Mouse (Mus musculus) thymus, postnatal 4 days (tissue): ENCODE measurements around the gene Mmp25.

Experiments
- DNase-seq: peaks from one replicate; pipeline ENCODE4 v3.0.0; 2021

The Mmp25 gene

DNA sequence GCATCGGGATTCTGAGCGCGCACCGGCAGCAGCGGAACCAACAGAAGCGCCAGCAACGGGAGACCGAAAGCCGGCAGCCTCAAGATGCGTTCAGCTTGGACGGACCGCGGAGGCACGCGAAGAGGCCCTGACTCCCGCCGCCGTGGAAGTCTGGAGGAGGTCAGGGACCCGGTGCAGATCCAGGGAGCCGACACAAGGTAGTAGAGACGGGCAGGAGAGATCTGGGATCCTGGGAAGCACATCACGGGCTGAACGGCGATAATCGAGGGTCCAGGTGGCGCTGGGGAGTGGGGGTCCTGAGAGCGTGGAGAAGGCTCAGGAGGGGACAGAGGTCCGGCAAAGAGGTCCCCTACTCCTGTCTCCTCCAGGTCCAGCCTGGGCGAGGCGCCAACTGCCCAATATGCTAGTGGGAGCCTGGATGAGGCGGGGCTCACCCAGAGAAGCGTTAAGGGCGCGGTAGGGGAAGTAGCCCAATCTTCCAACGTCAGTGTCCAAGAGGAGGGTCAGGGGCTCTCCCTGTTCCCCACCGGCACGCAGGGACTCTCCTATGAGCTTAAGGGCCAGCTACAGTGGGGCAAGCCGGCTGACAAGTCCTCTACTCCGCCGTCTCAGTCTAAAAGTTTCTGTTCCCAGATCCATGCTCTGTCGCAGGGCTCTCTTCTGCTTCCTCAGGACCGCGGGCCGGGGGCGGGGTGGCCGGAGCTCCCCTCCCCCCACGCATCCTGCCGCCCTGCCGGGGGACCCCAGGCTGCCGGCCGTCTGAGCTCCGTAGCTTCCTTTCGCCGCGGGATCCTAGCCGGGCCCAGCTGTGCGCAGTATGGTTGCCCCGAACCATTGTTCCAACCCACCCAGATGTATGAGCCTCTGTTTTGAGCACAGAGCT is at the start of gene Mmp25:
Mmp25 (minus strand) TSS at position 665 of the 883 bp plus-strand sequence.
- DNase-seq = no peak

DNA sequence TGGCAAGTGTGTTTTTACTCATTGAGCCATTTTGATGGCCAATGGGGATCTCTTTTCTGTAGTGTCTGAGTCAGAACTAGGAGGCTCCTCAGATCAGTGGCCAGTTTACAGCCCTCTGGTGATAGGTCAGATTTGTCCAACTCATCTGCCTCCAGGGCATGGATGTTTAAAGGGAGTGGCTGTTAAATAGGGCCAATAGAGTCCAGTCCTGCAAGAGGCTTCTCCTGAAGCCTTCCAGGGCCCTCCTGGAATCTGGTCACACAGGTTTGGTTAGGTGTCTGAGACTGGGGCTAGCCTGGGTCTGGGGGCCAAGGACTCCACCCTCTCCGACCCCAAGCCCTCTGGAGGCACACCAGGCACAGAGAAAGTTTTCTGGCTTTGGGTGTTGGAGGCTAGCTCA is 49.4 kb upstream of the Mmp25 start:
- no peak for DNase-seq

DNA sequence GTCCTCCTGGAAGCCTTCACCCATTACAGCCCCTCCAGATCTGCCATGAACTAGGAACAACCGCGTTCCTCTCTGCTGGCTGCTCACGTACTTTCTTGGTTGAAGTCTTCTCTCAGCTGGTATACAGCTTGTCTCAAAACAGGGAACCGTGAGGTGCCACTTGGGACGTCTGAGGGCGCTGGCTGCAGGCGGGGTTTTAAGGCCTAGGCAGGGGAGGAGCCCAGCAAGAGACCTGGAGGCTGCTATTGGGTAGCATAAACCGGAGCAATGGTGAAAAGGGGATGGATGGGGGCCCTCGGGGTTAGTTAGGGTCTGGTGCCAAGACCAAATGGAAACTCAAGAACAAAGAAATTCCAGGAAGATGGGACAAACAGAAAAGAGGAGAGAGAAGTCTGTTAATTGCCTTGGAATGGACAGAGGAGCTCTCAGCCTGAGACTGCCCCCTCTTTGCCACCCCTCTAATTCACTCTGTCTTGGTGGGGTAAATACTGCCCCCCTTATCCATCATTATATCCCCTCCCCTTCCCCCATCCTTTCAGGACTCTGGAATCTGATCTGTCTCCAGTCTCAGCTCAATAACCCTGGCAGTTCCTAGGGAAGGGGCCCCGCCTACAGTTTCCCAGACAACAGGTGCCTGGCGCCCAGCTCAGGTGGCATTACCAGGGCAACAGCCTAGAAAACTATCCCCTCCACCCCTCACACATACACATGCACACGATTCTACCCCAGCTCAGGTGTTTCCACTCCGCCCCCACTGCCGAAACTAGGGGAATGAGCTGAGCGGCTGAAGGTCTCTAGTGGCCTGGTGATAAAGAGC is 39.0 kb upstream of the Mmp25 start, which contains the start of gene Cldn9:
Cldn9 (minus strand) TSS at position 171 of the 817 bp plus-strand sequence.
- DNase-seq = no peak

DNA sequence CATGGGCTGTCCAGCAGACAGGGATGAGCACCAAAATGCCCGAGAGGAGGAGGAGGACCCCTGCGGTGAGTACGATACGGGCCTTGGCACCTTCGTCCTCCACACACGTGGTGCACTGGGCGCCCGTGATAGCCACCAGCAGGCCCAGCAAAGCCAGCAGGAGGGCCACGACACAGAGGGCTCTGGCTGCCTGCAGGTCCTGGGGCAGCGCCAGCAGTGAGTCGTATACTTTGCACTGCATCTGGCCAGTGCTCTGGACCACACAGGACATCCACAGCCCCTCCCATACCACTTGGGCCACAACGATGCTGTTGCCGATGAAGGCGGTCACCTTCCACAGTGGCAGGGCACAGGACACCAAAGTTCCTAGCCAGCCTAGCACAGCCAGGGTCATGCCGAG is 38.1 kb upstream of the Mmp25 start:
- DNase-seq = no peak

DNA sequence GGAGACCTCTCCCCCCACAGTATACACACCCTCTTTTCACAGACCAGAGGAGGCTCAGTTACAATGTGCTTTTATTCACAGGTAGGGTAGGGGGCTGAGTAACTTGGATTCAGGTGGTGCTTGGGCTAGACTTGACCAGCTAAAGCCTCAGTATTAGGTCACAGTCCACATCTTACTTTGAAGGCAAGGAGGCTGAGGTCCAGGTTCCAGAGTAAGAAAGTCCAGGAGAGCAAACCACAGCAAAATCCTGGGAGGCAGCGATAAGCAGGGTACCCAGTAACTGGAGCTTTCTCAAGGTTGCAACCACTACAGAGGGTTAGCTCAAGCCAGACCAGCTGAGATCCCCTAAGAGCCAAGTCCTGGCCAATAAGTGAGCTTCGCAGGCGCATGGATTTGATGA is 37.5 kb upstream of the Mmp25 start:
- no peak for DNase-seq

DNA sequence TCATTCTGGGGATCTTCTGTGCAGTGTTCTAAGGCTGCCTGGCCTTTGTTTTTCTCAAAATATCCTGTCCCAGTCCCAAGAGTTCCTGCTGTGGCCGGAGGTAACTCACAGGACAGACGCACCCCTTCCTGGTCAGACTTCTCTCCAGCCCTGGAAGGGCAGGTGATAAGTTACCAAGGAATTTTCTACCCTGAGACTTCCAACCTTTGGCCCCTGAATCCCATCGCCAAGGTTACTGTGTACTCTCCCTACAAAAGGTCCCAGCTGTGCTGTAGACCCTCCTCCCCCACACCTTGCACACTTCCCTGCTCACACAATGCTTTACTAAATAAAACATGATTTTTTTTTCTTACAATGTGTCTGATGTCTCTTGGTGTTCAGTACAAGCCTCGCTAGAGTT is 37.0 kb upstream of the Mmp25 start:
- no peak for DNase-seq

DNA sequence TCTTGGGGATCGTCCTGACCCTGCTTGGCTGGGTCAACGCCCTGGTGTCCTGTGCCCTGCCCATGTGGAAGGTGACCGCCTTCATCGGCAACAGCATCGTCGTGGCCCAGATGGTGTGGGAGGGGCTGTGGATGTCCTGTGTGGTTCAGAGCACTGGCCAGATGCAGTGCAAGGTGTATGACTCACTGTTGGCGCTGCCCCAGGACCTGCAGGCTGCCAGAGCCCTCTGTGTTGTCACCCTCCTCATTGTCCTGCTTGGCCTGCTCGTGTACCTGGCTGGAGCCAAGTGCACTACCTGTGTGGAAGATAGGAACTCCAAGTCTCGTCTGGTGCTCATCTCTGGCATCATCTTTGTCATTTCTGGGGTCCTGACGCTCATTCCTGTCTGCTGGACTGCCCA is 36.0 kb upstream of the Mmp25 start:
- no peak for DNase-seq

DNA sequence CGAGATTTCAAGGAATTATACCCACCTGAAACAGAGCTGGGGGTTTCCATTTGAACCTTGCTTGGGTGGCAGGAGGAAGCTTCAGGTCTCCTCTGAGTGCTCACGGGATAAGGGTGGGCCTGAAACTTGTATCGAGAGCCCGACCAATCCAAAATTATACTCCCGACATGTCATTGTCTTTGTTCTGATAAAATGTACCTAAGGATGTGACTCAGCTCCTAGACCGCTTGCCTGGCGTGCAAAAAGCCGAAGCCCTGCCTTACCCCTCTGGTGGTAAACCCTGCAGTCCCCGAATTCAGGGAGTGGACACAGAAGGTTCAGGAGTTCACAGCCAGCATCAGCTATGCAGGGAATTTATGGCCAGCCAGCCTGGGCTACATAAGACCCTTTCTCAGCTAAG is 35.3 kb upstream of the Mmp25 start:
- DNase-seq = no peak

DNA sequence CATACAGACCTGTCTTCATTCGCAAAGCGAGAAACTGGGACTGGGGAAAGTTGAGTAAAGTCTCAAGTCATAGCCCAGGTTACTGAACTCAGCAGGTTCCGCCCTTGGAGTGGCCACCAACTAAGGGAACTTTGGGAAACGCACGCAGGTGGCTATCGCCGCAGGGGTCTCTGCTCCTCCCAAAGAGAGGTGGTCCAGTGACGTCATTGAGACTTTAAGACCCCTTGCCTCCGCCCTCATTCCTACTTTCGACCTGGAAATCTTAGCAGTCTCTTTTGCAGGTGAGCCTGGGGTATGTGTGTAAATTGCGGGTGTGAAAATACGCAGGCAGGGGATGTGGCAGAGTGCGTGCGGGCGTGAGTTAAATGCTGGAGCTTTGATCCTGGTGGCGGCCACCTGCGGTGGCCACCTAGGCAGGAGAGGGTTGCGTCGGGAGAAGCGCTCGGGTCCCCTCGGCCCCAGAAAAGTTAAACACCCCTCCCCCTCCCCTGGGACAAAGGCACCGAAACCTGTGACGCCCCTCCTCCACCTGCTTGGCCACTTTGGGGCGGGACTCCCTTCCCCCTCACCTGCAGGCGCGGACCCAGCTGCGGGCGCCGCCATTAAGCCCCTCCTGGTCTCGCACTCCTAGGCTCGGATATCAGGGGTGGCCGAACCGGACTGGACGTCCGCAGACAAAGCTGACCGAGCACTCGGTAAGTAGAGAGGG is 34.2 kb upstream of the Mmp25 start, which contains the start of gene Cldn6:
Cldn6 (plus strand) TSS at position 123 of the 709 bp plus-strand sequence.
- DNase-seq = no peak

DNA sequence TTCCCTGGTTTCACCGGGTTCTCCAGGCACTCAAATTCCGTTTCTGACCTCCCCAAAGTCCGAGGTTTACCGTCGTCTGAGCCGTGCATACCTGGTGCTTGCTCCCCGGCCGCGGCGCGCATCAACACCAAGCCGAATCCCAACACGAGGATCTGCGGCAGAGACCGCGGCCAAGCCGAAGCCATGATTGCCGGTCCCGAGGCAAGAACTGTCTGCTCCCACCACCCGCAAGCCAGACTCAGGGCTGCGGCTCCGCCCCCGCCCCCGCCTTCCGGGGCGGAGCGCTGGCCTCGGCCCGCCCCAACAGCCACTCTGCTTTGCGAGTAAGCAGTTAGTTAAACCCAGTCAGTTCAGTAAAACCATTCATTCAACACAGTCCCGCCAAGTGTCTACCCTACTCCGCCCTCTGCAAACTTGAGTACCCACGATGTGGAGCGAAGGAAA is 32.2 kb upstream of the Mmp25 start, which contains the start of gene Tnfrsf12a:
Tnfrsf12a (minus strand) TSS at position 233 of the 444 bp plus-strand sequence.
- DNase-seq = peak; percentile 90

DNA sequence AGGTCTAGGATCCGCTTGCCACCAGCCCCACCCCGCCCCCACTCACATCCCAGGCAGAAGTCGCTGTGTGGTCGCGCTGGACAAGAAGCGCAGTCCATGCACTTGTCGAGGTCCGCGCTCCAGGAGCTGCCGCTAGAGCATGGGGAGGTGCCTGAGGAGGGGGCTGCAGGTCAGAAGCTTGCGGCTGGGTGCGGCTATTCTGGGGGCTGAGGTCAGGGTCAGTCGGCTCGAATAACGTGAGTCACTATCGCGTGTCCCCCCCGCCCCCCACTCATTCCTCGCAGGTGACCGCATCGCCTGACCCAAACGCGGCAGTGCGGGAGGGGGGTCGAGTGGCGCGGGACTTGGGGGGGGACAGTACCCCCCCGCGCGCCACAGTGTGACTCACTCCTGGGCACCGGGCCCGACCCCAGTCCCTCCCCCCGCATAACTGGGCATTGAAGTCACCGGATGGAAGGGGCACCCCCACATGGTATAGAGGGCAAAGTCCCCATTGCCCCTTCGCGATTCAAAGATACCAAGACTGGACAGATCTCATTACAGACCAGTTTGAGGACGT is 31.5 kb upstream of the Mmp25 start:
- peak; percentile 50 for DNase-seq

DNA sequence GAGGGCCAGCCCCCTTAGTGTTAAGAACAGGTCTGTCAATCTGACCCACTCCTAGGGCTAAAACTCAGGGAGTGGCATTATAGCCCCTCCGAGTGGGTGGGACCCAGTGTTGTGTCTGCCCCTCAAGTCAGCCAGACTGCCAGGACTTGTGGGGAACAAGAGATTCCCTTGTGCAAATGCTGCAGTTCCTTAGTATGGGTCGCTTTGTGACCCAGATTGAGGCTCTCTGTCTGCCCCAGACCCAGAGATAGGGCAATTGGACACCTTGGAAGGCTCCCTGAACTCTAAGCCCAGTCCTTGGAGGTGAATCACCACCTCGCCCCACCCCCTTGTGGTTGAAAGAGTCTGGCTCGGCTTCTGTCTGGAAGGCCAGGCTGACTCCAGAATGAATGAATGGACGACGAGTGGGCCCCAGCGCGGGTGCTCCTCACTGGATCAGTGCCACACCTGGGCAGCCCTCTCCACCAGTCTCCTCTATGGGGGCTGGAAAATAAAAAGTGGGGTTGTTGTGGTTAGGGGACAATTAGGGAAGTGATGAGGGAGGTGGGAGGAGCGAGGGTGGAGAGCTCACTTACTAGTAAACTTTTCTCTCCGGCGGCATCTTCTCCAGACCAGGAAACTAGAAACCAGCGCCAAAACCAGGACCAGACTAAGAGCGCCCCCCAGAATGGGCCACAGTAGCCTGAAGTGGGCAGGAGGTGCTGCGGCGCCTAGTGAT is 30.6 kb upstream of the Mmp25 start:
- DNase-seq = peak; percentile 47

DNA sequence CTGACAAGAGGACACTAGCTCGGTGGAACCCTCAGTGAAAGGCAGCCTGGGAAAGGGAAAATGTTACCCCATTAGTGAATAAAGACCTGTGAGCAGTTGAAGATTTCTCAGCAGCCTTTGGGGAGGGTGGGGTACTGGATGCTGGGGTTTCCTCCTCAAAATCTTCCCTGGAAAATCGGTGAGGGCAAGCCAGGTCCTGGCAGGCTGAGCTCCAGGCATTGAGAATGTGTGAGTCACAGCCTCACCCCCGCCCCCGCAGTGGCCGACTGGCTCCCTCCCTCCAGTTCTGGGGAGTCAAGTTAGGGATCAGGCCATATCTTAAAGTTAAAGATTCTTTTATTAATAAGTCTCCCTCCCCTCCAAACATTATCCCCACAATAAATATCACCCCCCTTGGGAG is 30.1 kb upstream of the Mmp25 start:
- no peak for DNase-seq

DNA sequence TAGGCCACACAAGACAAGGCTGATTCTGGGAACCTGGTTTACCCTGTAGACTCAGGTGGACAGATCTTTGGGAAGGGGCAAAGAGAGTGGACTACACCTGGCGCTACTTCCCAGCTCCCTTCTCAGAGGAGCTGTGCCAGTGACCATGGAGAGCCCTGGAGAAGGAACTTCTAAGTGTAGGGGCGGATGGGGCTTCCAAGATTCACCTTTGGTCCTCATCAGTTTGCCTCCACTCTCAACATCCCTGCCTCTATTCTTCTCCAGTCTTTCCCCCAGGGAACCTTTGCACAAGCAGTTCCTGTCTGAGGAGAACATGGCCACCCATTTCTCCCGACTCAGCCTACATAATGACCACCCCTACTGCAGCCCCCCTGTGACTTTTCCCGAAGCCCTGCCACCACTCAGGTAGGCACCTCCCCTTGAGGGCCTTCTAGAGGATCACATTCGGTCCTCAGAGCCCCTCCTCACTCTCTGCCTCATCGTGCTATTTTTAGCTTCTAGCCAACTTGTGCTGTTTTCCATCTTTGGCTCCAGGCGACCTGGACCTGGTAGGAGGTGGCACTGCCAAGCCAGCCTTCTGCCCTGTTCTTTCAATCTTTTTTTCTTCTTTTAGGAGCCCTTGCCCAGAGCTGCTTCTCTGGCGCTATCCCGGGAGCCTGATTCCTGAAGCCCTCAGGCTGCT is 29.3 kb upstream of the Mmp25 start:
- DNase-seq = no peak

DNA sequence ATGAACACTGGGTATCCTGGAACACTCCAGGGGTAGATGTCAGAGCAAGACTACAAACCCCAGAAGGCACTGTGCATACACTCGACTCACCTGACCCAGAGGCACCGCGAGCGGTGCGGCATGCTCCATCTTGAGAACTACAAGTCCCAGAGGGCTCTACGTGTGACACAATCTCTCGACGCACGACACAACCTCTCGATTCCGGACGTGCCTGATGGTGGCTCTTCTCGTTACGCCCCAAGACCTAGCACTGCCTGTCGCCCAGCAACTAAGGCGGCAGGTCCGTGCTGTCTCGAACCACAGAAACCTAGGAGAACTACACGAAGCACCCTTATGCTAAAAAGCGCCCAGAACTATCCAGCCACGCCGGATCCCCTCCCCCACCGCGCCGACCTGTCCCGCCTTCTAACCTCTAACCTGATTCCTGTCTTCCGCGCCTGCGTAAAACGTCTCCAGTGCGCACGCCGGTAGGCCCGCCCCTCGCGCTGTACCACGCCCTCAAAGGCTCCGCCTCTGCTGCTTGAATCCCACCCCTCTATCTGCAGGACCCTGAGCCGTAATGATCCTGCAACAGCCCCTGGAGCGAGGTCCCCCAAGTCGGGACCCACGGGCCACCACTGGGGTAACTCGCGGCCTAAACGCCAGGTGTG is 28.5 kb upstream of the Mmp25 start, which contains the start of the genes Hcfc1r1 and Thoc6:
Hcfc1r1 (plus strand) TSS at position 173 of the 650 bp plus-strand sequence.
Thoc6 (minus strand) TSS at position 459 of the 650 bp plus-strand sequence.
- DNase-seq = peak; percentile 95

DNA sequence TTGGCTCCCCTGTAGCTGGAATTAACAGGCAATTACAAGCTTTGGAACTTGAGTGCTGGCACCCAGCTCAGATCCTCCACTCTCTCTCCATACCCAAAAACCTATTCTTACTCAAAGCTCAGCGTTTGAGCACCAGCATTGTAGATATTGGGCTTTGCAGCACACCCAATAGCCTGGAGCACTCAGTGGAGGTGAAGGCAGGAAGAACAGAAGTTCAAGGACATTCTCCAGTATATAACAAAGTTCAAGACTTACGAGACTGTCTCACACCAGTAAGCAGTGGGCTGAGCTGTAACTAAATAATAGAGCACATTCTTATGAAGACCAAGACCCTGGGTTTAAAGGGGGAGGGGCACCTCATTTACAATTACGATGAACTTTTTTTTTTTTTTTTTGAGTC is 27.7 kb upstream of the Mmp25 start:
- no peak for DNase-seq

DNA sequence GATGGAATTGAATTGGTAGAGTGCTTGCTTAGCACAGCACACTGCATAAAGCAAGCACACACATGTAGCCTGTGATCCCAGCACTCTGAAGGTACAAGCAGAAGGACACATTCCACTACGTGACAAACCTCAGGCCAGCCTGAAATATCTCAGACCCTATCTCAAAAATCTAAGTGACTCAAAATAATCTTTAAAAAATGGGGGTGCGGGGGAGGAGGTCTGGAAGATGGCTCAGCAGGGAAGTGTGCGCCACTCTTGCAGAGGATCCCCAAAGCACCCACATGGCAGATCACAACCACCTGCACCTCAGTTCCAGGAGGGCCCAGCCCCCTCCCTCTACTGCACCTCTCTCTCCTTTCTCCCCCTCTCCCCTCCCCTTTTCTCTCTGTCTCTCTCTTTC is 26.4 kb upstream of the Mmp25 start:
- DNase-seq = no peak

DNA sequence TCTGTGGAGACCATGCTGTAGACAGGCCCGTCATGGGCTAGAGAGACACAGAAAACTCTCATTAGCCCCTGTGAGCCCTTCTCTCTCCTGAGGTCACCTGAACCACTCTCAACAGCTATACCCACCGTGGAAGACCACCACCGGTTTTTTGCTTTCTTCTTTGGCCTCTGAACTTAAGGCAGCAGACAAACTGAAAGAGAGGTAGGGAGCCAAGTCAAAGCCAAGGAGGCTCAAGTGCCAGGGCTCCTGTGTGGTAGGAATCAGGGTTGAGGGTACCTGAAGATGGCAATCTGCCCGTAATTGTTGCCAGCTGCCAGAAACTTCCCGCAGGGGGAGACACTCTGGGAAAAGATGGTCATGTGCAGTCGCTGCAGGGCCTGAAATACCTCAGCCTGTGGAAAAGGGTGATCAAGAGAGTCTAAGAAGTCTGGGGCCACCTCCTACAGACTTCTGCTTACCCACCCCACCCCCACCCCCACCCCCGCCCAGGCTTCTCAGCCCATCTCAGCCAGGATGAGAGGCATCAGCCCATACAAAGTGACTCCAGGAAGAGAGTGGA is 25.5 kb upstream of the Mmp25 start:
- DNase-seq = no peak

DNA sequence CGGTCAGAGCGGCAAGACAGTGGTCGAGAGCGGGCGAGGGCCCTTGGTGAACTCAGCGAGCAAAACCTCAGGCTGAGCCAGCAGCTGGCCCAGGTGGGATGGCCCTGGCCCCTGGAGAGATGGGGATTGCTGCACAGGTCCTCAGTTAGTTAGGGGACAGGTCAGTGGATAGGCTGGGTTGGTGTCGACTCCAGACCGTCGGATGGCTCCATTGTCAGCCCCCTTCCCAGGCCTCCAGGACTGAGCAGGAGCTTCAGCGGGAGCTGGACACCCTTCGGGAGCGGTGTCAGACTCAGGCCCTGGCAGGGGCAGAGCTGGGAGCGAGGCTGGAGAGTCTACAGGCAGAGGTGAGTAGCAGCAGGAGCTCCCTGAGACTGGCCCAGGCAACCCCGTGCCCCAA is 20.4 kb upstream of the Mmp25 start:
- no peak for DNase-seq

DNA sequence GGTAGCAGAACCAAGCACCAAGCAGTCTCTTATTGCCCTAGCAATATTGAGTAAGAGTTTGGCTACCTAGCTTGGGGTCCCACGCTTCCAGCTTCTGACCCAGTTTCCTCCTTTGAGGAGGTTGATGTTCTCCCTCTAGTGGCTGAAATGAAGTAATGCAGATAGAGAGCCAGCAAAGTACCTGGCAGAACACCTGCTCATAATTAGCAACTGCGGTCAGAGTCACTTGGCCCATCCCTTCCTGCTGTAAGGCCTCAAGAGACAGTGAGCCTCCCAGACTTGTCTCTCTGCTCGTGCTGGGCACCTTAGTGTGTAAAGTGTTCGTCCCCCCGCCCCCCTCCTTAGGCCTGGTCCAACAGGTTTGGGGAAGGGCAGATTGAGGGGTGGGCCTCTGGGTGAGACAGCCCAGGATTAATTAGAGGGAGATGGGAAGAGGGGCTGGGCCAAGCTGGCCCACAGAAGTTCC is 19.5 kb upstream of the Mmp25 start:
- peak; percentile 45 for DNase-seq
